ENCODE assay signal across 8 mouse cellular contexts in genomic region chr10:85928499-85929207, GRCm38 (mm10). TPM values are rescaled to one million over a fixed set of nuclear protein-coding genes. Genes with fewer than 3 reads are reported as not detected.
DNase-seq lines count a peak whose midpoint lies in the region; ATAC-seq lines count a peak whose summit lies in the region.

No protein-coding gene starts in this region.

- peak overlapping the region; percentile 49; the same call in 1 of the 2 replicates for H3K9ac ChIP-seq in hindbrain, embryonic 11.5 days (ENCODE audit: low read depth, low read length)
- H3K9ac ChIP-seq in lung, embryonic 15.5 days: peak overlapping the region; percentile 35; the same call in 1 of the 2 replicates

- H3K4me2 ChIP-seq in hindbrain, embryonic 11.5 days (replicated peaks; ENCODE audit: low read depth, low read length): peak overlapping the region; percentile 86
- H3K4me2 ChIP-seq in lung, embryonic 15.5 days: peak overlapping the region; percentile 96

- peaks cover 43% of the 10 kb centered on the region for H3K27me3 ChIP-seq in forebrain, embryonic 10.5 days (ENCODE audit: poor library complexity, severe bottlenecking)
- 0 out of 2 replicates have a peak, but pooled peaks cover 5% of the 10 kb centered on the region for H3K27me3 ChIP-seq in hindbrain, embryonic 11.5 days (ENCODE audit: control insufficient read depth, insufficient read depth, low read length)
- peaks cover 21% of the 10 kb centered on the region for H3K27me3 ChIP-seq in lung, embryonic 15.5 days

- 1% methylated on average over 63 of the region's 63 CpGs for WGBS in forebrain, embryonic 10.5 days
- 1% methylated on average over 63 of the region's 63 CpGs for WGBS in hindbrain, embryonic 11.5 days
- under 1% methylated on average over 63 of the region's 63 CpGs for WGBS in lung, embryonic 15.5 days

- H3K4me3 ChIP-seq in forebrain, embryonic 10.5 days: peak overlapping the region; percentile 61
- peak overlapping the region; percentile 44 for H3K4me3 ChIP-seq in hindbrain, embryonic 11.5 days (ENCODE audit: low read depth, low read length)
- peak overlapping the region; percentile 54 for H3K4me3 ChIP-seq in lung, embryonic 15.5 days

- no peaks in the 10 kb centered on the region for H3K9me3 ChIP-seq in forebrain, embryonic 10.5 days
- no peaks in the 10 kb centered on the region for H3K9me3 ChIP-seq in hindbrain, embryonic 11.5 days (ENCODE audit: control insufficient read depth, low read length)
- no peaks in the 10 kb centered on the region for H3K9me3 ChIP-seq in lung, embryonic 15.5 days

- peak overlapping the region; percentile 83 for H3K27ac ChIP-seq in forebrain, embryonic 10.5 days
- H3K27ac ChIP-seq in hindbrain, embryonic 11.5 days (ENCODE audit: low read depth, low read length): no peak overlapping the region
- H3K27ac ChIP-seq in lung, embryonic 15.5 days: no peak overlapping the region

- peaks cover 23% of the 10 kb centered on the region for H3K4me1 ChIP-seq in forebrain, embryonic 10.5 days
- no peaks in the 10 kb centered on the region; the same call in 1 of the 2 replicates for H3K4me1 ChIP-seq in hindbrain, embryonic 11.5 days (replicated peaks; ENCODE audit: control insufficient read depth, insufficient read depth, low read length)
- peaks cover 20% of the 10 kb centered on the region; the same call in 1 of the 2 replicates for H3K4me1 ChIP-seq in lung, embryonic 15.5 days

- peak; percentile 96 for DNase-seq in brain, adult 2 months (ENCODE audit: low read depth, low spot score)
- DNase-seq in forebrain, embryonic 10.5 days (ENCODE audit: extremely low spot score, low spot score): peak; percentile 78
- DNase-seq in hindbrain, embryonic 11.5 days (ENCODE audit: low spot score): peak; percentile 86
- peak; percentile 73 for DNase-seq in layer of hippocampus, adult 9-11 months
- DNase-seq in ovary, postnatal 10 days (ENCODE audit: low spot score): peak; percentile 40
- DNase-seq in thymus, postnatal 0 days (ENCODE audit: low spot score): peak; percentile 85

- H3K36me3 ChIP-seq in forebrain, embryonic 10.5 days (replicated peaks): no peaks in the 10 kb centered on the region
- no peaks in the 10 kb centered on the region for H3K36me3 ChIP-seq in hindbrain, embryonic 11.5 days (ENCODE audit: control insufficient read depth, insufficient read depth, low read length)
- H3K36me3 ChIP-seq in lung, embryonic 15.5 days: no peaks in the 10 kb centered on the region

- peak; percentile 81 for ATAC-seq in CD4-positive, CD25-positive, alpha-beta regulatory T cell, adult 4 months
- peak; percentile 89 for ATAC-seq in hindbrain, embryonic 11.5 days (ENCODE audit: low FRiP score)
- ATAC-seq in lung, embryonic 15.5 days (ENCODE audit: borderline replicate concordance, extremely low read depth, low FRiP score, low TSS enrichment): peak; percentile 79

RNA-seq across cellular contexts. Expression of gene Ascl4, which starts 1.2 kb away (rescaled TPM):
- under 1 TPM in 1 of 2 experiments, not detected in 1; 0.50 TPM for polyA plus RNA-seq in CD4-positive, CD25-positive, alpha-beta regulatory T cell, adult 4 months (2017; shearing (Covaris generic))
- 0.32 and 0.42 TPM in 2 replicates for polyA plus RNA-seq in forebrain, embryonic 10.5 days (2016; fragmentation: Nextera tagmentation; extraction: Ambion mirVana)
- polyA plus RNA-seq in hindbrain, embryonic 11.5 days (2014; fragmentation: Nextera tagmentation; extraction: Ambion mirVana): 0.31 and 0.51 TPM in 2 replicates
- 0.19 and 0.33 TPM in 2 replicates for polyA plus RNA-seq in lung, embryonic 15.5 days (2015; fragmentation: Nextera tagmentation; extraction: Ambion mirVana)
- polyA plus RNA-seq in thymus, postnatal 0 days (2015; fragmentation: Nextera tagmentation; extraction: Ambion mirVana): 0.15 and 0.33 TPM in 2 replicates

RNA-seq across cellular contexts. Expression of gene Prdm4, which starts 11.7 kb away (rescaled TPM):
- 1 to 10 TPM; 4.4 to 7.7 TPM for polyA plus RNA-seq in CD4-positive, CD25-positive, alpha-beta regulatory T cell, adult 4 months (2017; shearing (Covaris generic))
- 23.7 and 25.8 TPM in 2 replicates for polyA plus RNA-seq in forebrain, embryonic 10.5 days (2016; fragmentation: Nextera tagmentation; extraction: Ambion mirVana)
- polyA plus RNA-seq in hindbrain, embryonic 11.5 days (2014; fragmentation: Nextera tagmentation; extraction: Ambion mirVana): 37.3 and 39.5 TPM in 2 replicates
- polyA plus RNA-seq in lung, embryonic 15.5 days (2015; fragmentation: Nextera tagmentation; extraction: Ambion mirVana): 13.8 and 14.1 TPM in 2 replicates
- polyA plus RNA-seq in thymus, postnatal 0 days (2015; fragmentation: Nextera tagmentation; extraction: Ambion mirVana): 10.6 and 11.0 TPM in 2 replicates

RNA-seq across cellular contexts. Expression of gene Rtcb, which starts 29.0 kb away (rescaled TPM):
- 100 to 1,000 TPM; 169 to 193 TPM for polyA plus RNA-seq in CD4-positive, CD25-positive, alpha-beta regulatory T cell, adult 4 months (2017; shearing (Covaris generic))
- polyA plus RNA-seq in forebrain, embryonic 10.5 days (2016; fragmentation: Nextera tagmentation; extraction: Ambion mirVana): 226 and 234 TPM in 2 replicates
- 173 and 201 TPM in 2 replicates for polyA plus RNA-seq in hindbrain, embryonic 11.5 days (2014; fragmentation: Nextera tagmentation; extraction: Ambion mirVana)
- 194 and 196 TPM in 2 replicates for polyA plus RNA-seq in lung, embryonic 15.5 days (2015; fragmentation: Nextera tagmentation; extraction: Ambion mirVana)
- 146 and 148 TPM in 2 replicates for polyA plus RNA-seq in thymus, postnatal 0 days (2015; fragmentation: Nextera tagmentation; extraction: Ambion mirVana)

Comparison
In these comparisons a context has a peak if more than half of its experiments do, and no peak if none do; other contexts are left out.
1. DNase-seq: peak in every context shown above with its lines; median percentile 96 in brain, adult 2 months; 86 in hindbrain, embryonic 11.5 days; 85 in thymus, postnatal 0 days; 78 in forebrain, embryonic 10.5 days; 73 in layer of hippocampus, adult 9-11 months; 40 in ovary, postnatal 10 days.